Mouse (Mus musculus) kidney, adult 8-10 months (tissue): ENCODE measurements around the gene Olfr18.
"Not testable (repeated sequence)": the region's sequence is repeated elsewhere in the genome, so short reads cannot be mapped to it uniquely, and the experiment has no call there.

ENCODE experiments used
- DNase-seq, 2 experiments: peaks; one replicate each; pipeline ENCODE4 v3.0.0; 2022

Olfr18 gene

DNA sequence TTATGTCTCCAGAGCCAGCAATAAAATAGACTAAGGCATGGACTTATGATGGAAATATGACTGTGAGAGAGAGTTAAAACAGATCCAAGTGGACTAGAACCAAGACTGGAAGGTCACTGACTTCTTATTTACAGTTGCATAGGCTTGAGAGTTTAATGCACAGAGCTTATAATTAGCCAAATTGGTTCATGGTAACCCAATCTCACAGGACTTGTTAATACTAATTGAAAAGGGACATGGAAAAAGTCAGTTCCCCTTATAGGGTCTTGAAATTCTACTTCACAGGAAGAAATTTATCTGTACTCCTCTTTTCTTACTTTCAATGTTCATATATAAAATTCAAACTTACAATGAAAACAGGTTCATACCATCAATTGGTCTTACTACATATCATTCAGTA, at the start of gene Olfr18:
Olfr18 (minus strand) TSS at position 101 of the 400 bp plus-strand sequence.
- DNase-seq: no peak

DNA sequence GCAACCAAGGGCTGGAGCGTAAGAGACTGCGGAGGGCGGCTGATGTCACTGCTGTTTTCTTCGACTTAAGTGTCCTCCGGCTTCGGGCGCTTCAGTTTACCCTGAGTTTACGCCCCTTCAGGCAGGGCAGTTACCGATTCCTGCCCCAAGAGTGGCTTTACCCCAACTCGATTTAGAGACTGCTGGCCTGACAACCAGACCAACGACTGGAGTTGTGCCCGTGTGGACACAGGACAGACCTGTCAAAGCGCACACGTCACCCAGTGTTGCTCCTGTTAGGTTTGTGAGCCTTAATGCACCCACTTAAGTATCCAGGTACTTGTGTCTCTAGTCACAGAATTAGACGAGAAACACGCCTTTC, 49.4 kb upstream of the Olfr18 start:
- DNase-seq: no peak

DNA sequence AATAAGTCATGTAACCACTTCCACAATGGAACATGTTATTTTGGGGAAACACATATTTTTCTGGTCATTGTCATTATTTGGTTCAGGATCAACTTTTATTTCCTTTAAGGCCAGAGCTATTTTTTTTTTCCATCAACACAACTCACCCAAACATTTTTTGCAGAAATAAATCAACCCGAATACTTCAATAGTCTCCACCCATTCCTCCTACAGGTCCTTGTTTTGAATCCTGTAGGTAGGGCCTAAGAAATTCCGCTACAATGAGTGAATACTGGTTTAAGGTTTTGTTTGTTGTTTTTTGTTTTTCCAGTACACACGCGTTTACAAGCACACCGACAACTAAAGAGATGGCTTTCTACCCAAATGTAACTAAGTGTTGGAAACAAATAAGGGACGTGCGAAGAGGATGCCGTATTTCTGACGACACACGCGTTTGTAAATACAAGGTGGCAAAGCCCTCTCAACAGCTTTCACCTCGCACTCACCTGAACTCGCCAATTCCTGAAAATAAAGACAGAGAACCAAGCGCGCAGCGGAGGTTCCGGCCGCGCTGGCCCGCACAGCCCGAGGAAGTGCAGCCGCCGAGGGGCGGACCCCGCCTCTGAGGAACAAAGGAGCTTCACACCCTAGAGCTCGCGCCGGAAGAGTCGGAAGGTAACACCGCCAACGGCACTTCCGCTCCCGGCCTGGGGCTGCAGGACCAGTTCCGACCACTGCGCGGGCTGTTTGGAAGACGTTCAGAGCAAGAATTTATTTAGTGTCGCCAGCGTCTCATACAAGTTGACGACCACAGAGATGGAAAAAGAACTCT, 48.8 kb upstream of the Olfr18 start, which contains the start of gene Zfp560:
Zfp560 (minus strand) TSS at position 646 of the 811 bp plus-strand sequence.
- DNase-seq: peak; percentile 72 to 87

DNA sequence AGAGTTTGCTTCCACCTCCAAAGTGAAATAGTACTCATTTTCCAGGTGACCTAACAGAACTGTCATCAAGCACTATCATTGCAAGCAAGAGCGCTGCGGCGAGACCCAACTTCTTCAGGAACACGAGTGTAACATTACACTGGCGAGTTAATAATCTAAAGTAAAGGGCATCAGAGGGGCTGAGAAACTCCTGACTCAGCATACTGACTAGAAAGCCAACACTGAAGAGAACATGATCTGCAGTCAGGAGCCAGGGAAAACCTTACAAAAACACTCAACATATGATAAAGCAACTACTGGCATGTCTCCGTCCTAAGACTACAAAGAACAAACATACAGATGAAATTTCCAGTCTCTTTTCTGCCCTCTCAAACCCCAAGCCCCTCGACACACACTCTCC, 47.8 kb upstream of the Olfr18 start:
- peak in 1 of 2 experiments; percentile 3 for DNase-seq

DNA sequence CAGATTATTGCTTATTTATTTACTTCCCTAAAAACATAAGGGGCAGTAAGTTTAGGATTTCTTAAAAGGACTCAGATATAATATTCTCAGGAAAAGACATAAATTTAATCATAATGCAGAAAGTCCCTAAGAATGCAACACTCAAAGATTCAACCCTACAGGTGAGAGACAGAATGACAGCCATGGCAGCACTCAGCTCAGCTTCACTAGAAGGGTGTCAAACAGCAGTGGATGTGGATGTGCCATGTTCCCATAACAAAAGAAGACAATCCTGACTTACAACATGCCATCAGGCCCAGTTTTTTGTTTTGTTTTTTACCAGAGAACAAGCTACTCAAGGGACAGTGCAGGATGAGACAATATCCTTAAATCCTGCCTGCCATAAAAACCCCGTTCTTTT, 38.8 kb upstream of the Olfr18 start:
- DNase-seq: no peak

DNA sequence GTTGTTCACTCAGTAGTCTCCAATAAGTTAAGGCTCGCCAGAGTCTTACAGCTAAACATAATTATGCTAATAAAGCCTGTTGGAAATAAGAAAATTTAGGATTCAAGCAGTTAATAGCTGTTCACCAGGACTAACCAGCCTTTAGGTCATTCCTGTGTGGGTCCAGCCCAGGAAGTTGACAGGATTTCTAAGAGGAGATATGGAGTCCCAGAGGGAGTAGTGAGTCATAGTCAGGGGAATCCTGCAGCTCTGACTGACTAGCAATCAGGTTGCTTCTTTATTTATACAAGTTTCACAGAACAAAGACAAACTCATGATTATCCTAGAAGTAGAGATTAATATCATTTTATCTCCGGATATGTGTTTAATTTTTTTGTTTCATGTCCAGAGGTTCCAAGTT, 31.4 kb upstream of the Olfr18 start:
- DNase-seq: no peak

DNA sequence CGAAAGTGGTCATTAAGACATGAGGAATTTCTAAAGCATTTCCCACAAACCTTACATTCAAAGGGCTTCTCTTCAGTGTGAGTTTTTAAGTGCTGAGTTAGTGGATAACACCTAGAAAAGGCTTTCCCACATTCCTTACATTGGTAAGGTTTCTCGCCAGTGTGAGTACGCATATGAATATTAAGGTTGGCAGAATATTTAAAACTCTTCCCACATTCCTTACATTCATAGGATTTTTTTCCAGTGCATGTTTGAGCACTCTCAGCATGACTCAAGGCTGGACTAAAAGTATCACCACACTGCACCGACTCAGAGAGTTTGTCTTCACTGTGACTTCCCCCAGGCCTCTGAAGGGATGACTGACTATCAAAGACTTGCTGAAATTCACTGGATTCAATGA, 12.6 kb upstream of the Olfr18 start:
- DNase-seq: no peak

DNA sequence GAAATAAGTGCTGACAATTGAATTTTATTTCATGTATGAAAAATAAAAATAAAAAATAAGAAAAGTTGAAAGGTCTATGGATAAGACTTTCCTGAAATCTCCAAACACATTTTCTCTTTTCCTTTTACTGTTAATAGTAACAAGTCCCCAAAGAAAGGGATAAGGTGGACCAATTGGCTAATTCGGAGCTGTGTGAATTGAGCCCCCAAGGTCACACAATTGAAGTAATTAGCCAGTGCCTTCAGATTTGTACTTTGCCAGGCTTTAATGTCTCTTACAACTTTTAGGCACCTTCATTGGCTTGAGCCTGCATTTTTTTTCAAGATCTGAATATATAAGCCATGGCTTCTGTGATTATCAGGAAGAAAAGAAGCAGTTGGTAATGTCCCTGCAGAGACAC, 37.7 kb downstream of the Olfr18 start, which contains the start of gene Olfr873:
Olfr873 (plus strand) TSS at position 301 of the 400 bp plus-strand sequence.
- DNase-seq: no peak

DNA sequence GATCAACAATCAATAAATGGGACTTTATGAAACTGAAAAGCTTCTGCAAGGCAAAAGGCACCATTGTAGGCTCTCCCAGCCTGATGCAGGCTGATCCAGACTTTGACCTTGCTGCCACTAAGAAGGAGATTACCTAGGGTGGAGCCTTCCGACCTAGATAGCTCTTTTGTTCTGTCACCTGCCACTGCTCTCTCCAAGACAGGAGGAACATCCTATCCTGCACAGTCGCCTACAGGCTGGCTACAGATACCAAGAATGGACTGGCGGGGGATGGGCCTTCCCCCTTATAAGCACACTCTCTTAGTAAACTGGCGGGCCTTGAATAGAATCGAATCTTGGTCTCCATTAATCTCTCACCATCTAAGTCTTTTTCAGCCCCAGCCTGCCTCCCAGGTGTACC, 40.3 kb downstream of the Olfr18 start:
- not testable (repeated sequence) for DNase-seq

DNA sequence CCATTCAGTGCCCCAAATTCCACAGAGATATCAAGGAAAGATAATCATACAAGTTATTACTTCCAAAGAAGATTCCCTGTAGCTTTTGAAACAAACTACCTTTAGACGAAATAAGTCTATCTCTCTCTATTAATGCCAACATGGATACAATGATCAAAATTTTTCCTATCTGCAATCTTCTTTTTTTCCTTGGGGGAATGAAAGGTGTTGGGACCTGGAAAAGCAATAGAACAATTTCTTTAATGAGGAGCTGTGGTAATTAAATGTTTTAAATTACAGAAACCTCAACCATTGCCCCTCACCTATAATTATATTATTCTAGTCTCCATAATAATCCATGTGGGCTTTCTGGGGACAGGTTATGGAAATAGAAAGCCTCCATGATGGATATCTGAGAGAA, 53.8 kb downstream of the Olfr18 start, which contains the start of gene Olfr39:
Olfr39 (plus strand) TSS at position 301 of the 400 bp plus-strand sequence.
- DNase-seq: no peak
